Mouse (Mus musculus) heart, embryonic 10.5 days (tissue): ENCODE measurements around the gene Carns1. TPM values are rescaled to one million over a fixed set of nuclear protein-coding genes. Genes with fewer than 3 reads are reported as not detected.
A peak's percentile ranks its signal among the peaks of the same experiment; 100 is the strongest.

Experiments
- DNase-seq: peaks from one replicate; pipeline ENCODE4 v3.0.0-alpha.2; 2017; ENCODE audit warnings: low spot score
- H3K27ac ChIP-seq: fragments of 300-500 bp; sonication (generic); 2 replicates; pipeline ENCODE4 v1.5.1; 2016; ENCODE audit warnings: mild to moderate bottlenecking
- H3K27me3 ChIP-seq: fragments of 300-500 bp; sonication (generic); 2 replicates; pipeline ENCODE4 v1.6.1; 2016; ENCODE audit warnings: mild to moderate bottlenecking; ENCODE audit not compliant: poor library complexity, insufficient read depth, severe bottlenecking
- H3K36me3 ChIP-seq: fragments of 300-500 bp; sonication (generic); 2 replicates; pipeline ENCODE4 v1.6.1; 2016; ENCODE audit warnings: mild to moderate bottlenecking, moderate library complexity
- H3K4me1 ChIP-seq: fragments of 300-500 bp; sonication (generic); 2 replicates; pipeline ENCODE4 v1.6.1; 2016; ENCODE audit warnings: mild to moderate bottlenecking
- H3K4me3 ChIP-seq: fragments of 300-500 bp; sonication (generic); 2 replicates; pipeline ENCODE4 v1.5.1; 2016; ENCODE audit warnings: mild to moderate bottlenecking, moderate library complexity
- H3K9me3 ChIP-seq: fragments of 300-500 bp; sonication (generic); 2 replicates; pipeline ENCODE4 v1.6.1; 2016; ENCODE audit warnings: mild to moderate bottlenecking, moderate library complexity
- WGBS: fragments of 180-500 bp; shearing (Covaris S2); methylation state at CpG from one replicate; pipeline ENCODE4 v1.1.7; 2016; 5-methylcytosine and 5-hydroxymethylcytosine counted together
- polyA plus RNA-seq: library from polyadenylated mRNA; unstranded; fragments of >200 nt; fragmentation: Nextera tagmentation; extraction: Ambion mirVana; gene quantifications from 2 replicates; pipeline ENCODE4 v1.2.1, GENCODE M21; 2016

Carns1 gene
- polyA plus RNA-seq, 1 experiment from 2014 or later: 2.8 TPM

DNA sequence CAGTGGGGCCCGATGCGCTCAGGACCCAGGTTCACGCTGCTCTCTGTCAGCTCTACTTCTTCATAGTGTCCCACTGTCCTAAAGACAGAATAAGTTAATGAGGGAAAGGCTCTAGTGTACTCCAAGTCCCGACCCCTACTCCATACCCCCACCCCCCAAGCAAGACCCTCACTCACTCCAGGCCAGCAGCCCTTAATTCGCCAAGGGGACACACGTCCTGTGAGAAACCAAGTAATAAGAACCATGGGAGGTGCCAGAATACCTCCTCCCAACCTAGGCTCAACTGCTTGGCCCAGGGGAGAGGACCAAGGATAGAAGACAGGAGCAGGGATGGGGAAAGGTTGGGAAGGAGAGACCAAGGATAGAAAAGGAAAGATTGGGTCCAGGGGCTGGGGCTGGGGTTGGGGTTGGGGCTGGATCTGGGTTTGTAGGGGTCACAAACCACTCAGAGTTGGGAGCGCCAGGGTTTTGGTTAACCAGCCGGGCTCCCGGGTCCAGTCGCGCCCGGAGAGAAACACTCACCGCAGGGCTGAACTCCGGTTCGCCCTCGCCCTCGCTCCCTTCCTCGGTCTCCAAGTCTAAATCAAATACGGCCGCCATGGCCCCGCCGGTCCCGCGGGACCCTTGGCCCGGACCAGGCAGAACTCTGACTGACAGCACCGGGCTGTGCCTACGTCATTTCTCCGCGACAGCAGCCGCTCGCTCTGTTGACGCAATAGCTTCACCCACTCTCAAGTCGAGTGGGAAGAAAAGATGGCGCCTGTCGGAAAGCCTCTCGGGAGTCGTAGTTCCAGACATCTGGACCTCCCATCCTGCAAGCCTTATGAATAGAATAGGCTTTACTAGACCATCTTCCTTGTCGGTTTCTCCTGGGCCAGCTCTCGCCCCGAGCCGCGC is 12.4 kb downstream of the Carns1 start, which contains the start of gene Rps6kb2:
Rps6kb2 (minus strand) TSS at position 709 of the 897 bp plus-strand sequence.
- Histone ChIP-seq H3K4me1 (peaks cover 20% of the 10 kb centered on the region), H3K27ac (peak within 1 kb of the TSS; percentile 85), H3K36me3 (peaks cover 36% of the 10 kb centered on the region), H3K27me3 (no peaks in the 10 kb centered on the region), H3K9me3 (no peaks in the 10 kb centered on the region), H3K4me3 (peak within 1 kb of the TSS; percentile 68)
- 6% methylated on average over 42 of the region's 42 CpGs for WGBS
- peak; percentile 97 for DNase-seq

GRCm38 (mm10) chr19:4159049-4159448 is 16.2 kb downstream of the Carns1 start:
- no peak overlapping the region for H3K27ac ChIP-seq
- 95% methylated on average over 8 of the region's 8 CpGs for WGBS
- peaks cover 61% of the 10 kb centered on the region for H3K36me3 ChIP-seq
- H3K4me1 ChIP-seq: peaks cover 33% of the 10 kb centered on the region
- H3K4me3 ChIP-seq: no peak overlapping the region
- no peaks in the 10 kb centered on the region for H3K9me3 ChIP-seq
- no peaks in the 10 kb centered on the region for H3K27me3 ChIP-seq
- DNase-seq: no peak

GRCm38 (mm10) chr19:4156771-4157170 is 18.5 kb downstream of the Carns1 start:
- peaks cover 79% of the 10 kb centered on the region for H3K36me3 ChIP-seq
- no peaks in the 10 kb centered on the region for H3K27me3 ChIP-seq
- H3K9me3 ChIP-seq: no peaks in the 10 kb centered on the region
- peaks cover 38% of the 10 kb centered on the region for H3K4me1 ChIP-seq
- WGBS: 90% methylated on average over 12 of the region's 12 CpGs
- H3K4me3 ChIP-seq: no peak overlapping the region
- no peak overlapping the region for H3K27ac ChIP-seq
- no peak for DNase-seq

DNA sequence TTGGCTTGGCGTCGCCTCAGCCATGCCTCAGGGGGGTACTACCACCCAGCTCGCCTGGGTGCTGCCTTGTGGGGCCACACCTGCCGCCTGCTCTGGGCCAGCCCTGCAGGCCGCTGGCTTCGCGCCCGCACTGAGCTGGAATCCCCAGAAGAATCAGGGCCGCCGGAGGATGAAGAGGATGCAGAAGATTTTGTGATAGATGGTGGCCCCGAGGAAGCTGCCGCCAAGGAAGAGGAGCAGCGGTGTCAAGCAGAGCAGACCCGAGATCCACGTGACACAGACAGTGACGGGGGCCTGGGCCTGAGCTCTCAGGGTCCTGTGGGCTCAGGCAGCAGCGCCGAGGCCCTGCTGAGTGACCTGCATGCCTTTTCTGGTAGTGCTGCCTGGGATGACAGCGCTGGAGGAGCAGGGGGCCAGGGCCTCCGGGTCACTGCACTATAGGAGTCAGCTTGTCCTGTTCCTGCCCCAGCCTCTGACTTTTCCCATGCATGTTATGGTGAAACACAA is 19.2 kb downstream of the Carns1 start:
- peaks cover 44% of the 10 kb centered on the region for H3K4me1 ChIP-seq
- no peak for DNase-seq
- H3K27ac ChIP-seq: peak overlapping the region; percentile 47
- H3K36me3 ChIP-seq: peaks cover 80% of the 10 kb centered on the region
- 70% methylated on average over 20 of the region's 20 CpGs for WGBS
- no peaks in the 10 kb centered on the region for H3K27me3 ChIP-seq
- H3K4me3 ChIP-seq: 0 out of 2 replicates have a peak overlapping the region, but pooled peaks have one; percentile 8
- H3K9me3 ChIP-seq: no peaks in the 10 kb centered on the region

GRCm38 (mm10) chr19:4155223-4156072 is 19.8 kb downstream of the Carns1 start:
- 81% methylated on average over 6 of the region's 6 CpGs for WGBS
- Histone ChIP-seq H3K27me3 (no peaks in the 10 kb centered on the region), H3K9me3 (no peaks in the 10 kb centered on the region), H3K4me1 (peaks cover 48% of the 10 kb centered on the region), H3K36me3 (peaks cover 80% of the 10 kb centered on the region), H3K27ac (peak overlapping the region; percentile 47), H3K4me3 (peak overlapping the region; percentile 8; the same call in 1 of the 2 replicates)
- DNase-seq: no peak

- Histone ChIP-seq H3K4me1 (peaks cover 54% of the 10 kb centered on the region), H3K9me3 (no peaks in the 10 kb centered on the region), H3K27ac (peak overlapping the region; percentile 7; the same call in 1 of the 2 replicates), H3K36me3 (peaks cover 83% of the 10 kb centered on the region), H3K4me3 (peak overlapping the region; percentile 9; the same call in 1 of the 2 replicates), H3K27me3 (no peaks in the 10 kb centered on the region)
- 72% methylated on average over 13 of the region's 13 CpGs for WGBS
- DNase-seq: no peak
Observed at GRCm38 (mm10) chr19:4154437-4155222, 20.6 kb downstream of the Carns1 start.

DNA sequence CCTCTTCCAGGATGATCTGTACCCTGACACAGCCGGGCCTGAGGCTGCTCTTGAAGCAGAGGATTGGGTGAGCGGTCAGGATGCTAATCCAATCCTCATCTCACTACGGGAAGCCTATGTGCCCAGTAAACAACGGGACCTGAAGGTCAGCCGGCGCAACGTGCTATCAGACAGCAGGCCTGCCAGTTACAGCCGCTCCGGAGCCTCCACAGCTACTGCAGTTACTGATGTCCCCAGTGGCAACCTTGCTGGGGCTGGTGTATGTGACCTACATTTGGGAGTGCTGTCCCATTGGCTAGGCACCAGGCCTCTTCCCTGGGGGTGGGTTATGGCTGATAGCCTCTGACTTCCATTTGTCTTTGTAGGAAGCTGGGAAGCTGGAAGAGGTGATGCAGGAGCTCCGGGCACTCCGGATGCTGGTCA is 22.0 kb downstream of the Carns1 start, which contains the start of gene Ptprcap:
Ptprcap (plus strand) TSS at position 373 of the 423 bp plus-strand sequence.
- Histone ChIP-seq H3K27ac (peak within 1 kb of the TSS; percentile 14; the same call in 1 of the 2 replicates), H3K9me3 (no peaks in the 10 kb centered on the region), H3K27me3 (no peaks in the 10 kb centered on the region), H3K4me3 (0 out of 2 replicates have a peak within 1 kb of the TSS, but pooled peaks have one; percentile 10), H3K4me1 (peaks cover 64% of the 10 kb centered on the region), H3K36me3 (peaks cover 69% of the 10 kb centered on the region)
- WGBS: 68% methylated on average over 11 of the region's 11 CpGs
- no peak for DNase-seq

- Histone ChIP-seq H3K36me3 (peaks cover 63% of the 10 kb centered on the region), H3K27me3 (no peaks in the 10 kb centered on the region), H3K4me1 (peaks cover 70% of the 10 kb centered on the region), H3K27ac (no peak overlapping the region), H3K4me3 (0 out of 2 replicates have a peak overlapping the region, but pooled peaks have one; percentile 10), H3K9me3 (no peaks in the 10 kb centered on the region)
- WGBS: 86% methylated on average over 8 of the region's 8 CpGs
- DNase-seq: no peak
Observed at GRCm38 (mm10) chr19:4152445-4153231, 22.6 kb downstream of the Carns1 start.

DNA sequence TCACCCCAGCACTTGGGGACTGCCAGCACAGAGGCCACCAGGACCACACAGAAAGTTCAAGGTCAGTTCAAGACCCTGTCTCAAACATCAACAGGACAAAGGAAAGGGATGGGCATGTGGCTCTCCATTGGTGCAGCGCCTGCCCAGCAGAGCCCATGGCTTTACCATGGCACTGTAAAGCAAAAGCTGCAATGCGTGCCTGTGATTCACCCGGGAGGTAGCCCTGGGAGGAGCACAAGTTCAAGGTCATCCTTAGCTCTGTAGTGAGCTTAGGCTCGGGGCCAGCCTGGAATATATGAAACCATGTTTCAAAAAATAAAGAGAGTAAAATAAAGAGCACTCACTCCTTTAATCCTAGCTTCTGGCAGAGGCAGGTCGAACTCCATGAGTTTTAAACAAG is 23.4 kb downstream of the Carns1 start:
- H3K4me3 ChIP-seq: no peak overlapping the region
- no peak for DNase-seq
- H3K4me1 ChIP-seq: peaks cover 70% of the 10 kb centered on the region
- no peaks in the 10 kb centered on the region for H3K27me3 ChIP-seq
- H3K36me3 ChIP-seq: peaks cover 56% of the 10 kb centered on the region
- no peaks in the 10 kb centered on the region for H3K9me3 ChIP-seq
- peak overlapping the region; percentile 42 for H3K27ac ChIP-seq
- 89% methylated on average over 5 of the region's 5 CpGs for WGBS

DNA sequence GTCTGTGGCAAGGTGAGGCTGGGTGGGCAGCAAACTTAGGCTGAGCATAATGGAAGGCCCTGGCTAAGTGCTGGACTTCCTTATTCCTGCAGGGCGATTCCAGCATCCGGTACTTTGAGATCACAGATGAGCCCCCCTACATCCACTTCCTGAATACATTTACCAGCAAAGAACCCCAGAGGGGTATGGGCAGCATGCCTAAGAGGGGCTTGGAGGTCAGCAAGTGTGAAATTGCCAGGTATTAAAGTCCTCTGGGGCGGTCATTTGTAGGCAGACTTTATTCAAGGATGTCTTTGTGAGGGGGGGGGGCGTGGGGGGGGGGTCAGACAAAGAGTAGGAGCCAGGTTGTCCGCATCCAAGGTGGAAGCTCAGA is 23.8 kb downstream of the Carns1 start:
- H3K4me3 ChIP-seq: no peak overlapping the region
- WGBS: 83% methylated on average over 5 of the region's 5 CpGs
- no peaks in the 10 kb centered on the region for H3K27me3 ChIP-seq
- peaks cover 52% of the 10 kb centered on the region for H3K36me3 ChIP-seq
- no peak for DNase-seq
- H3K4me1 ChIP-seq: peaks cover 69% of the 10 kb centered on the region
- H3K27ac ChIP-seq: peak overlapping the region; percentile 42
- H3K9me3 ChIP-seq: no peaks in the 10 kb centered on the region
